Mouse (Mus musculus): ENCODE data around the gene Cxcr4.
"Not testable (repeated sequence)": the region's sequence is repeated elsewhere in the genome, so short reads cannot be mapped to it uniquely, and the experiment has no call there.

The Cxcr4 gene

DNA sequence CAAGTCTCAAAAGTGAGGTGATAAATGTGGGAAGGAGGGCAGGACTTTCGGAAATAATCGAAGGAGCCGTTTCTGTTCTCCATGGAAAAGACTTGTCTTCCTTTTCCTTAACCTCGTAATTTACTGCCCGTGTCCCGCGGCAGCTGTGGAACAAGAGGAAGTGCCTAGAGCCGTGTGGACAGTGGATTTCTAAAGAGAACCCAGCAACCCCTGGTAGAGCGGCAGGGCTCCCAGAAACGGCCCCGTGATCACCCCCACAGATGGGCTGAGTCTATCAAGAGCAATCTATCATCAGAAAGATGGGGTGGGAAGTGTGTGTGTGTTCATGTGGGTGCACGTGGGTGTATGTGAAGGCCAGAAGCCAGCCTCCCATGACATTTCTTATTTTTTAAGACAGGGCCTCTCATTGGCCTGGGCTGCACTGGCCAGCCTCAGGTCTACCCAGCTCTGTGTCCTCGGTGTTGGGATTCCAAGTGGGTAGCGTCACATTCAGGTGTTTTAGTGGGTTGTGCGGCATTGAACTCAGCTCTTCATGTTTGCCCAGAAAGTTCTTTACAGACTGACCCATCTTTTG, 5.2 kb upstream of the Cxcr4 start:
- DNase-seq: no peak

GRCm38 (mm10) chr1:128595528-128595927, 3.4 kb upstream of the Cxcr4 start:
- DNase-seq: no peak

DNA sequence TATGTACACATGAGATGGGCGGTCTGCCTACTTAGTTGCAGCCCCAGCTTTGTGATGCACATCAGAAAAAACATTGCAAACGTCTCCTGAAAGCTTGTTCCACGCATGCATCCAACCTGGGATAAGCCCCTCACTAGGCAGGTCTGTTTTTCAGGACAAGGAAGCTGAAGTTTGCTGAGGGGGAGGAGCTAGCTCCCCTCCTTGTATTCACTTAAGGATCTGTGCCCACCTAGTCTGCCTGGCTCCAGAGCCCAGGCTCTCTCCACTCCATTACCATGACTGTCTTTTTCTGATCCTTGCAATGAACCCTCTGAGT, 3.0 kb upstream of the Cxcr4 start:
- no peak for DNase-seq

DNA sequence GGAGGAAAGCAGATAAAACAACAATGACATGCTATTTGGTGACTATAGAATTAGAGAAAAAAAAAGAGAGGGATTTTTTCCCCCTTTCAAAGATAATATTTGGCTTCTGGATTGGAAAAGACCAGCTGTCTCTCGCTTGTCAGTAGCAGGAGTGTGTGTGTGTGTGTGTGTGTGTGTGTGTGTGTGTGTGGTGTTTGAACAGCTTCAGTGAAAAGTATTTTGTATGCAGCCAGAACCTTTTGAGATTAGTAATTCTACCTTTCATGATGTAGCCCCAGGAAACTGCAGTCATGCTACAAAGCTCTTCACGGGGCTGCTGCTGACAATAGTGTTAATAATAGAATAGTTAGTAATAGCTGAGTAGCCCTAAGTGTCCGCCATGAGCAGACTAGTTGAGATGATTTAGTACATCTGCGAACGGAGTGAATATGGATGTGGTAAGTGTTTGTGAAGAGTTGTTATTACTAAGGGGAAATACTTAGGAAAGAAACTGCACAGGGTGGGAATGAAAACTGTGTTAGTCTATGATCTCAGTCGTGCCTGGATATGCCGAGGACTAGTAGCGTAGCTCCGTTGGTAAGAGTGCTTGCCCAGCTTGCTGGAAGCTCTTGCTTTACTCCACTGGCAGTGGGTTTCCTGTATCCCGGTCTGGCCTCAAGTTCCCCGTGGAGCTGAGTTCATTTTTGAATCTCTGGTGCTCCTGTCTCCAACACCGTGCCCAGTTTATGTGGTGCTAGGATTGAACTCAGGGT, 2.4 kb upstream of the Cxcr4 start:
- no peak for DNase-seq

- DNase-seq: no peak
Observed at GRCm38 (mm10) chr1:128592961-128593501, 938 bp upstream of the Cxcr4 start.

DNA sequence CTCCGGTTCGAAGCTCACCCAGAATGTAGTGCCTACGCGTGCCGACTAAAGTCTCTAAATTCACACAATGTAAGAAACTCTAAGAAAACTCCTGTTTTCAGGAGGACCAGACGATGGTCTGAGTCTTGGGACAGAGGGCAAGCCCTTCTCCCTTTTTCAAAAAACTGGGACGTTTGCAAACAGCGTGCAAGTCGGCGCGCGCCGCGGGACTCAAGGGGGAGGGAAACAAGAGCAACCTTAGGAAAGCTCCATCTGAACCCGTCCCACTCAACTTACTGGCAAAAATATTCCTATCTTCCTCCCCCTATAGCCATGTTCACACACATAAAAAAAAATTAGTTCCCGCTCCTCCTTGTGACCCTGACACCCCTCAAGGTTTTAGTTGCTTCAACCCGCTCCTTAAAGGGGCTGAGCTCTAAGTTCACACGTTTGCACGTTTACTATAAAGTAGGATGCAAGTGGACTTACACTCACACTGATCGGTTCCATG, 327 bp downstream of the Cxcr4 start:
- no peak for DNase-seq

- DNase-seq: no peak
Observed at GRCm38 (mm10) chr1:128590816-128591720, 1.0 kb downstream of the Cxcr4 start.

- no peak for DNase-seq
Observed at GRCm38 (mm10) chr1:128590011-128590410, 2.1 kb downstream of the Cxcr4 start.

DNA sequence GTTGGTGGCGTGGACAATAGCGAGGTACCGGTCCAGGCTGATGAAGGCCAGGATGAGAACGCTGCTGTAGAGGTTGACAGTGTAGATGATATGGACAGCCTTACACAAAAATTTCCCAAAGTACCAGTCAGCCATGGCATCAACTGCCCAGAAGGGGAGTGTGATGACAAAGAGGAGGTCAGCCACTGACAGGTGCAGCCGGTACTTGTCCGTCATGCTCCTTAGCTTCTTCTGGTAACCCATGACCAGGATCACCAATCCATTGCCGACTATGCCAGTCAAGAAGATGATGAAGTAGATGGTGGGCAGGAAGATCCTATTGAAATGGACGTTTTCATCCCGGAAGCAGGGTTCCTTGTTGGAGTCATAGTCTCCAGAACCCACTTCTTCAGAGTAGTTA, 2.6 kb downstream of the Cxcr4 start:
- no peak for DNase-seq

GRCm38 (mm10) chr1:128588337-128588736, 3.8 kb downstream of the Cxcr4 start:
- no peak for DNase-seq

- no peak for DNase-seq
Observed at GRCm38 (mm10) chr1:128586928-128587780, 4.9 kb downstream of the Cxcr4 start.

DNA sequence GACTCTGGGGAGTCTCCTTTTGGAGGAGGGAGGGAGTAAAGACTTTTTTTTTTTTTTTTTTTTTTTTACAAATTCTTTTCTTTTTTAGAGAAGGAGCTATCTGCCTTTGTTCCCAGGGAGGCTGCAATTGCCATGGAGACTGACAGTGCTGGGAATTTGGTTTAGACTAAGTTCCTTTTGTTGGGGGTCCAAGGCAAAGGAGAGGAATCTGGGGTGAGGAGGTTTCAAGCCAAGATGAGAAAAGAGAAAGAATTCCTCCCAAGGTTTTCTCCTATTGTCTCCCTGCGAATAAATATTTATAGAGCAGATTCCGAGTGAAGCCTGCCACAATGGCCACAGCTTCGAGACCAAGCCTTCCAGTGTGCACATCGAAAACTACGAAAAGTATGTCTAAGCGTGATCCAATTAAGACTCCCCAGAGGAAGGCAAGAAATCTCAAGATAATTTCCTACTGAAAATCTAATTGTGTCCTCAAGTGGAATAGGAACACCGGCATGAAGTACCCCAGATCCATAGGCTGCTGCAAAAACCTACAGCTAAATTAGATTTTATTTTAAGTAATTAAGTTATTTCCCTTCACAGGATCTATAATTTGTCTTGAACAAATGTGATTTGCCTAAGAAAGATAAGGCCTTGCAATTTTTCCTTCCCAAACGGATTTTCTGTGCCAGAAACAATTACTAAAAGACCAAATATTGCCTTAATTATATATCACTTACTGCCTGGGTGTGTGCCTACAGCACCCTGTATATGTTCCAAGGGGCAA, 5.7 kb downstream of the Cxcr4 start:
- no peak for DNase-seq

- DNase-seq: no peak
Observed at GRCm38 (mm10) chr1:128585396-128586161, 6.5 kb downstream of the Cxcr4 start.

DNA sequence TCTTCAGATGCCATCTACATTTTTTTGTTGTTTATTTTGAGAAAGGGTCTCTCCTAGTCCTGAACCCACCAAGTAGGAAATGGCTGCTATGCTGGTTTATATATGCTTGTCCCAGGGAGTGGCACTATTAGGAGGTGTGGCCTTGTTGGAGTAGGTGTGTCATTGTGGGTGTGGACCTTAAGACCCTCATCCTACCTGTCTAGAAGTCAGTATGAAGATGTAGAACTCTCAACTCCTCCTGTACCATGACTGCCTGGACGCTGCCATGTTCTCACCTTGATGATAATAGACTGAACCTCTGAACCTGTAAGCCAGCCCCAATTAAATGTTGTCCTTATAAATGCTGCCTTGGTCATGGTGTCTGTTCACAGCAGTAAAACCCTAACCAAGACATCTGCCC, 7.4 kb downstream of the Cxcr4 start:
- DNase-seq: not testable (repeated sequence)

GRCm38 (mm10) chr1:128583279-128583872, 8.7 kb downstream of the Cxcr4 start:
- no peak for DNase-seq

DNA sequence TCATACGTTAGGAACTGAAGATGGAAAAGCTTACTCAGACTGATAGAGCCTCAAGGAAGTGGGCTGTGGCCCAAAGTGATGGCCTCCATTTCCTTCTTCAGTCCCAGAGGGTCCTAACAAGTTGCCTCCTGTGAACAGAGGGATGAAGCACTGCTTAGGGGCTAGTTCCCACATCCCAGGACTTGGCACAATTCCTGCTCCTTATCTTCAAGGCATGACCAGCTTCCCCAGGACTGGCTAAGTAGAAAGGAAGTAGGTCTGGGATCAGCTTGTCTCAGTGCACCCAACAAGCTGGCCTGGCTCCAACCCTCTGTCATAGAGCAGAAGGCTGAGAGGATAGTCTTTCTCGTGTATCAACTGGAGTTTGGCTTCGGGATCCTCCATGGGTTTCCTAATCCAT, 11.8 kb downstream of the Cxcr4 start:
- DNase-seq: no peak

DNA sequence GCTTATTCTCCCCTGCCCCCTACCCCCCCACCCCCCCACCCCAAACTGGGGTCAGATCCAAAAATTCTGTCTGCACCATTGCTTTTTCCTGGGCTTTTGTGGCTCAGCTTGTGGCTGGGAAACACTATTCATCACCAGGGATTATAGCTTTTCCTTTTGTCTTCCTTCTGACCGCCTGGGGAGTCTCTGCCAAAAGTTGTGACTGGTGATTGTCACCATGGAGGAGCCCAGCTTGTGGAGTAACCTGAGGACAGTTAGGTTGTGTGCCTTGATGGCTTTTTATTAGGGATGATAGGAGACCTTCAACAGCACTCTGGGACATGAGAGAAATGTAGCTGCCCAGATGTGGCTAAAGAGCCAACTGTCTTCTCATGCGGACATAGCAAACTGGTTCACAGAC, 13.6 kb downstream of the Cxcr4 start:
- DNase-seq: no peak

DNA sequence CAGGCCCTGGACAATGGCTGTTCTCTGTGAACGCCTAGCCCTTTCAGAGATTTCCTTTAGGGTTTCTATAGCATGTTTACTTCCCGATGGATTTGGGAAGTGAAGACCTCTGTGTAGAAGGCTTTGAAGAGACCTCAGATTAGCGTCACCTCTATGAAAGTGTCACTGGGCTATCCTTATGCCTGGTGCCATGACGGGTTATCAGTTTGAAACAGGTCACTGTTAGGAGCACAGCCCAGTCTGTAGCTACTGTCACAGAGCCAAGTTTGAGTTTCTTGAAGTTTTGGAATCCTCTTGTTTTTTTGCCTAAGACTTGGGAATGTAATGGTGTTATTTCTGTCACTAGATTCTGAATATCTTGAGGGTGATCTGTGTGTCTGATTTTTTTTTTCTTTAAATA, 17.0 kb downstream of the Cxcr4 start:
- no peak for DNase-seq

DNA sequence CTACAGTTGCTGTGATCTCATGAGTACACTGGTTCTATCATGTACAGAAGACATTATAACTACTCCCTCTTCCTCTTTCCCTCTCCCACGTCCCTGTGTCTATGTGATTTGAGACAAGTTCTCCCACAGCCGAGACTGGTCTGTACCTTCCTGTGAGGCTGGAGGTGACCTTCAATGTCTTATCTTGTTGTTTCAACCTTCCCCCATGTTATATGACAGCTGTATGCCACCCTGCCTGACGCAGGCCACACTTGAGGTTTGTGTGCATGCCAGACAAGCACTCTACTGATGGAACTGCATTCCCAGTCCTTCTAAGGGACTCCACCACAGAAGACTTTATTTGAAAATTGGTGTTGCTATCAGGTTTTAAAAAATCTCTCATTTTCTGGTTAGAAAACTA, 21.1 kb downstream of the Cxcr4 start:
- no peak for DNase-seq

- DNase-seq: no peak
Observed at GRCm38 (mm10) chr1:128569992-128570648, 22.0 kb downstream of the Cxcr4 start.
